Mouse (Mus musculus) adrenal gland, postnatal 25 days (tissue): ENCODE results near the gene Tceal5. TPM values are rescaled to one million over a fixed set of nuclear protein-coding genes. Genes with fewer than 3 reads are reported as not detected.
"Not testable (repeated sequence)": the region's sequence is repeated elsewhere in the genome, so short reads cannot be mapped to it uniquely, and the experiment has no call there.

ENCODE experiments used
- DNase-seq: peaks from one replicate; pipeline ENCODE4 v3.0.0; 2021; ENCODE audit warnings: mixed read lengths
- long read RNA-seq: library from polyadenylated mRNA; stranded (forward); transcript quantifications from one replicate; pipeline ENCODE4 v2.0.0, GENCODE M21; 2021
- total RNA-seq: library from RNA; stranded (reverse); gene quantifications from 2 replicates; pipeline ENCODE4 v1.2.3, GENCODE M21; 2021

The Tceal5 gene
- total RNA-seq: 2.1 and 4.1 TPM in 2 replicates
- long read RNA-seq, partial matches to known transcripts: 0 of 3 reads
- long read RNA-seq, other reads (novel, unspliced or antisense): 0 of 3 reads

- no peak for DNase-seq
These were observed at the start of gene Tceal5 for GRCm38 (mm10) chrX:136203664-136204066. Tceal5 (minus strand) TSS chrX:136203876.

- DNase-seq: peak; percentile 2
These were observed 48.5 kb upstream of the Tceal5 start for GRCm38 (mm10) chrX:136252023-136252729.

GRCm38 (mm10) chrX:136249671-136250070 is 46.0 kb upstream of the Tceal5 start:
- no peak for DNase-seq

- peak; percentile 32 for DNase-seq
These were observed 45.1 kb upstream of the Tceal5 start for GRCm38 (mm10) chrX:136248811-136249210.

GRCm38 (mm10) chrX:136245521-136246071 is 41.9 kb upstream of the Tceal5 start:
- peak; percentile 20 for DNase-seq

GRCm38 (mm10) chrX:136244574-136245229 is 41.0 kb upstream of the Tceal5 start, which contains the start of gene Tceal9:
Tceal9 (plus strand) TSS chrX:136245079.
- peak; percentile 74 for DNase-seq

GRCm38 (mm10) chrX:136243181-136243580 is 39.5 kb upstream of the Tceal5 start:
- no peak for DNase-seq

- peak; percentile 22 for DNase-seq
These were observed 34.4 kb upstream of the Tceal5 start for GRCm38 (mm10) chrX:136238118-136238517.

GRCm38 (mm10) chrX:136227768-136228167 is 24.1 kb upstream of the Tceal5 start:
- no peak for DNase-seq

GRCm38 (mm10) chrX:136223714-136224113 is 20.0 kb upstream of the Tceal5 start:
- no peak for DNase-seq

- DNase-seq: no peak
These were observed 12.6 kb upstream of the Tceal5 start for GRCm38 (mm10) chrX:136216303-136216702.

- DNase-seq: not testable (repeated sequence)
These were observed 11.3 kb upstream of the Tceal5 start, which contains the start of the genes Tceal7 and Bex1 for GRCm38 (mm10) chrX:136214729-136215677. Tceal7 (plus strand) TSS chrX:136214779. Bex1 (minus strand) TSS chrX:136215513.

GRCm38 (mm10) chrX:136213396-136213795 is 9.7 kb upstream of the Tceal5 start:
- no peak for DNase-seq

- no peak for DNase-seq
These were observed 730 bp upstream of the Tceal5 start for GRCm38 (mm10) chrX:136204406-136204805.

GRCm38 (mm10) chrX:136203257-136203656 is 419 bp downstream of the Tceal5 start:
- no peak for DNase-seq

GRCm38 (mm10) chrX:136196873-136197272 is 6.8 kb downstream of the Tceal5 start:
- DNase-seq: peak; percentile 30

GRCm38 (mm10) chrX:136195193-136195944 is 8.3 kb downstream of the Tceal5 start:
- no peak for DNase-seq

- DNase-seq: no peak
These were observed 20.6 kb downstream of the Tceal5 start for GRCm38 (mm10) chrX:136183107-136183506.

- no peak for DNase-seq
These were observed 22.7 kb downstream of the Tceal5 start for GRCm38 (mm10) chrX:136180897-136181553.

GRCm38 (mm10) chrX:136172786-136173185 is 30.9 kb downstream of the Tceal5 start:
- DNase-seq: no peak
